Mouse (Mus musculus) C2C12 (cell line): ENCODE measurements around the gene Tbc1d21. TPM values are rescaled to one million over a fixed set of nuclear protein-coding genes. Genes with fewer than 3 reads are reported as not detected.

ENCODE experiments used
- H3K27me3 ChIP-seq: one replicate; pipeline ENCODE4 v1.6.1; 2011; ENCODE audit not compliant: control insufficient read depth, insufficient read depth, insufficient read length
- H3K36me3 ChIP-seq: one replicate; pipeline ENCODE4 v1.6.1; 2011; ENCODE audit not compliant: control insufficient read depth, insufficient read depth
- H3K4me3 ChIP-seq: one replicate; pipeline ENCODE4 v1.5.1; 2011; ENCODE audit warnings: mild to moderate bottlenecking, control low read depth; ENCODE audit not compliant: poor library complexity, insufficient read depth, severe bottlenecking
- H3K79me2 ChIP-seq: one replicate; pipeline ENCODE4 v1.6.1; 2011; ENCODE audit not compliant: control insufficient read depth, insufficient read depth
- H3K79me3 ChIP-seq: one replicate; pipeline ENCODE4 v1.6.1; 2011; ENCODE audit warnings: low read depth, control low read depth
- H3ac ChIP-seq: one replicate; pipeline ENCODE3; 2011; ENCODE audit warnings: low read depth; ENCODE audit not compliant: control insufficient read depth, insufficient read length
- CEBPB ChIP-seq: IDR thresholded peaks from one replicate; pipeline ENCODE4 v1.6.1; 2011; ENCODE audit warnings: low read depth, mild to moderate bottlenecking, control low read depth, moderate library complexity
- CTCF ChIP-seq: IDR thresholded peaks from one replicate; pipeline ENCODE4 v1.5.1; 2011; ENCODE audit not compliant: control insufficient read depth, insufficient read depth, insufficient read length
- FOSL1 ChIP-seq: IDR thresholded peaks from one replicate; pipeline ENCODE4 v1.8.0; 2011; ENCODE audit warnings: mild to moderate bottlenecking, low read length; ENCODE audit not compliant: poor library complexity, insufficient read depth, severe bottlenecking
- MAX ChIP-seq: IDR thresholded peaks from one replicate; pipeline ENCODE4 v1.6.1; 2011; ENCODE audit warnings: mild to moderate bottlenecking, control low read depth
- MYOD1 ChIP-seq: IDR thresholded peaks from one replicate; pipeline ENCODE4 v1.6.1; 2011; ENCODE audit warnings: low read depth; ENCODE audit not compliant: control insufficient read depth, insufficient read length
- MYOG ChIP-seq: IDR thresholded peaks from one replicate; pipeline ENCODE4 v1.6.1; 2011; ENCODE audit not compliant: control insufficient read depth, insufficient read length; ENCODE audit errors: extremely low read depth
- USF1 ChIP-seq: IDR thresholded peaks from one replicate; pipeline ENCODE4 v1.6.1; 2011; ENCODE audit warnings: low read depth, mild to moderate bottlenecking, control low read depth, moderate library complexity
- polyA plus RNA-seq: library from polyadenylated mRNA; unstranded; fragments of >200 nt; fragmentation: generic; extraction: Trizol; gene quantifications from one replicate; pipeline ENCODE4 v1.2.1, GENCODE M21; 2012; ENCODE audit warnings: missing spikeins

Tbc1d21 gene
- polyA plus RNA-seq, 1 experiment: not detected

- Histone ChIP-seq H3ac (no peak overlapping the region), H3K36me3 (no peaks in the 10 kb centered on the region), H3K79me3 (no peaks in the 10 kb centered on the region), H3K27me3 (peaks cover 3% of the 10 kb centered on the region), H3K4me3 (no peak overlapping the region), H3K79me2 (no peaks in the 10 kb centered on the region)
- no peak for TF ChIP-seq MYOD1
- no peak for TF ChIP-seq MAX
- no peak for TF ChIP-seq CEBPB
Observed at GRCm38 (mm10) chr9:58355262-58356050, 14.8 kb downstream of the Tbc1d21 start.

- Histone ChIP-seq H3K79me2 (no peaks in the 10 kb centered on the region), H3K27me3 (no peaks in the 10 kb centered on the region), H3K79me3 (no peaks in the 10 kb centered on the region), H3K36me3 (no peaks in the 10 kb centered on the region), H3K4me3 (no peak overlapping the region), H3ac (no peak overlapping the region)
- TF ChIP-seq MYOD1 (no peak), MYOG (no peak), USF1 (no peak), CTCF (no peak), MAX (no peak), CEBPB (no peak), FOSL1 (no peak)
Observed at GRCm38 (mm10) chr9:58354701-58355100, 15.6 kb downstream of the Tbc1d21 start.

DNA sequence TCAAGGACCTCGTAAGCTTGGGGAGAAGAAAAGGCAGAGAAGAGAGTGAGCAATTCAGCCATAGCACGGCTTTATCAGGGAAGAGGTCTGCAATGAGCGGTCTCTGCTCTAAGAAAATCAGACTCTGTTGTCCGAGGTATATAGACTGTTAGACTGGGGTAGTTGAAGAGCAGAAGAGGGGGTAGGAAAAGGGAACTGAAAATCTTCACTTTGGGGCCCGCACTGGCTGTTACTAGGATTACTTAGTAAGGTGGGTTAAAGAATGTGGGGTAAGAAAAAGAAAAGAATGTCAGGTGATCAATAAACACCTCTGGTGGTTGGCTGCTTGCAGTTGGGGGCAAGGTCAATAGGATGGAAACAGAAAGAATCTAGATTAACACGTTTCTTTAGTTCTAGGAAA, 17.0 kb downstream of the Tbc1d21 start:
- no peak overlapping the region for H3K4me3 ChIP-seq
- no peak overlapping the region for H3ac ChIP-seq
- no peak for TF ChIP-seq MAX
- TF ChIP-seq MYOD1: no peak
- no peak for TF ChIP-seq USF1
- no peak for TF ChIP-seq CTCF
- TF ChIP-seq FOSL1: no peak
- no peak for TF ChIP-seq CEBPB
- TF ChIP-seq MYOG: no peak
- no peaks in the 10 kb centered on the region for H3K79me3 ChIP-seq
- no peaks in the 10 kb centered on the region for H3K79me2 ChIP-seq
- H3K36me3 ChIP-seq: no peaks in the 10 kb centered on the region
- no peaks in the 10 kb centered on the region for H3K27me3 ChIP-seq

DNA sequence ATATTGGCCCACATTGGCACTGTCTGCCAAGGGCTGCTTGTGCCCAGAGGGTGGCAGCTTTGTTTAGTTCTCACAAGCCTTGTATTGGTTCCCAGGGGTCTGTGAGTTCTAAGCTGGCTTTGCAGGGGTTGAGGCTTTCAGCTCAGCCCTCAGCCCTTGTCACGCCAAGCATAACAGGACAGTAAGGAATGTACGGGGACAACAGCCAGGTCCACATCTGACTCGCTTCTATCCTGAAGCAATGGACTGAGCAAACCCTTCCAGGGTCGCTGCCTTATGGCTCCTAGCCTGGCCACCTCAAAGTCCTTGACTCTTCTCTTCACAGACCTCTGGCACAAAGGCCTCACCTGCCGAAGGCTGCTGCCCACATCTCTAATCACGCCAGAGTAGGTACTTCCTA, 22.5 kb downstream of the Tbc1d21 start:
- Histone ChIP-seq H3K79me3 (no peaks in the 10 kb centered on the region), H3K36me3 (no peaks in the 10 kb centered on the region), H3K27me3 (no peaks in the 10 kb centered on the region), H3K4me3 (no peak overlapping the region), H3ac (no peak overlapping the region), H3K79me2 (no peaks in the 10 kb centered on the region)
- TF ChIP-seq CTCF: no peak
- no peak for TF ChIP-seq FOSL1
- TF ChIP-seq MYOD1: no peak
- no peak for TF ChIP-seq MAX

DNA sequence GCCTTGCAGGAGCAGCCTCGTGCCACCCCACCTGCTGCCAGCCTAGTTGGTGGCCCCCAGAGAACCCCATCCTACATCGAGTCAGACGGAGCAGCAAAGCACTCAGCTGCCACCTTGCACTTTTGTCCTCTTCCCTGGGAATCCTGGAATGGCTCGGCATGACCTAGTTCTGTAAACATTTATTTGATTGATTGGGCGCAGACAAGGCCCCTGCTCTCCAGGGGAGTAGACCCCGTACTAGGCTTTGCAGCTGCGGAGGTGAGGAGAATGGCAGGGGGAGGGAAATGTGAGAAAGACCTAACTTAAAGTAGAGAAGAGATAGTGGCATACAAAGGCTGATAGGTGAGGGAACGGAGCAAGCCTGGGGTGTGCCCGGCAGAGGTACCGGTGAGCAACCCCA, 23.8 kb downstream of the Tbc1d21 start:
- Histone ChIP-seq H3K27me3 (no peaks in the 10 kb centered on the region), H3K79me3 (no peaks in the 10 kb centered on the region), H3ac (no peak overlapping the region), H3K36me3 (no peaks in the 10 kb centered on the region), H3K4me3 (no peak overlapping the region), H3K79me2 (no peaks in the 10 kb centered on the region)
- no peak for TF ChIP-seq FOSL1
- no peak for TF ChIP-seq MYOG
- TF ChIP-seq USF1: no peak
- TF ChIP-seq MAX: no peak
- no peak for TF ChIP-seq CTCF
- TF ChIP-seq CEBPB: no peak
- no peak for TF ChIP-seq MYOD1

GRCm38 (mm10) chr9:58345963-58346362, 24.3 kb downstream of the Tbc1d21 start:
- Histone ChIP-seq H3ac (no peak overlapping the region), H3K27me3 (no peaks in the 10 kb centered on the region), H3K79me3 (no peaks in the 10 kb centered on the region), H3K36me3 (no peaks in the 10 kb centered on the region), H3K4me3 (no peak overlapping the region), H3K79me2 (no peaks in the 10 kb centered on the region)
- TF ChIP-seq CTCF: no peak
- TF ChIP-seq CEBPB: no peak
- no peak for TF ChIP-seq MAX
- TF ChIP-seq MYOD1: no peak
